Mouse (Mus musculus) left cerebral cortex, adult 9 months (tissue): Measurements from ENCODE around the gene Myh13.

Experiments used
- DNase-seq, 2 experiments: peaks; one replicate each; pipeline ENCODE4 v3.0.0; 2022; ENCODE audit warnings: low spot score in 2 of 2

The Myh13 gene

DNA sequence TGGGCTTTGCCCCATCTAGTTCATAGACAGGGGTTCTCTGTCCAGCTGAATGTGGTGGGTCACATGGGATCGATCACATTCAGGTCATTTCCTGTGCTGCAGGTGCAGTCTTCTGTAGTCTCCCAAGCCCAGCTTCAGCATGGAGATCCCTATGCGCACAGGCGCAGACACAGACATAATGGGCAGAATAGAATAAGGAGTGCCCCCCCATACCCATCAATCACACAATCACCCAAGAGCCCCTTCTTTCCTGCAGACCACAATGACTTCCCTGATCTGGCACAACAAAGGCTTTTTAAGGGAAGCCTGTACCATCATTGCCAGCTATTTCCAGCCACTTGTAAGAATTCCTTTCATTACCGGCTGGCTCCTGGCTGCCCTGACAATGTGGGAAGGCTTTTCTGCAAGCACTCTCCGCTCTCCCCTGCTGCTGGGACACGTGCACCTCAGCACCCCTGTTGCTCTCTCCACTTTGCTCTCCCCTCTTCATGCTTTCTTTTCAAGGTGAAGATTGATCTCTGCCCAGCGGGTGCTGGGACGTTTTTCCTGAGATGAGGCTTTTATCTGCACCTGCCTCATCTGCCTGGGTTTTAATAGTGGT is 65.5 kb downstream of the Myh13 start:
- DNase-seq = no peak

DNA sequence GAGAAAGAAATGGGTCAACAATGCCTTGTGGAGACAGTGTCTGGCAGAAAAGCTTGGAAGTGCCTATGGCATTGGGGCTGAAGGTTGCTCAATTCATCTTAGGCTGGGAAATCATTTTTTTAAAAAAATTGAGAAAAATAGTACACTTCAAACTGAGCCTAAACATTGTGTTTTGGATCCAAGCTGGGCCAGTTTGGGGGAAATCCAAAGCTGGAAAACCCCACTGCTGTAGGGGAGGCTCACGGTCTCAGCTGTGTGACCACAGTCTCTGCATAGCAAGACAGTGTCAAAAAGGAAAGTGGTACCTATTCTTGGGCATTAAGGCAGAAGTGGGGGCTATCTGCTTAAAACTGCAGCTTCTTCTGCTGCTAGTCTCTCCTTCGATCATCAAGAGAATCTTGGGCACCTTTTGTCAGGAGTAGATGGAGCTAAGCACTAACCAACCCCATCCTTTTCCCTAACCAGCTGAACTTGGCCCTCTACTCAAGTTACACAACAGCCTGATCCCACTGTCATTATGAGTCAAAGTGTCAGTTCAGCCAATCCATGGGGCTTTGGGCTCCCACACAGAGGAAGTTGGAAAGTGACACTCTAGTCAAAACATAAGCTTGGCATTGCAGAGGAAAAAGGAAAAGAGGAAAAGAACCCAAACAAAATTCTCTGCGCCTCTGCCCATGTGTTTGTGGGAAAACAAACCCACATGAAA is 69.4 kb downstream of the Myh13 start:
- DNase-seq = no peak

DNA sequence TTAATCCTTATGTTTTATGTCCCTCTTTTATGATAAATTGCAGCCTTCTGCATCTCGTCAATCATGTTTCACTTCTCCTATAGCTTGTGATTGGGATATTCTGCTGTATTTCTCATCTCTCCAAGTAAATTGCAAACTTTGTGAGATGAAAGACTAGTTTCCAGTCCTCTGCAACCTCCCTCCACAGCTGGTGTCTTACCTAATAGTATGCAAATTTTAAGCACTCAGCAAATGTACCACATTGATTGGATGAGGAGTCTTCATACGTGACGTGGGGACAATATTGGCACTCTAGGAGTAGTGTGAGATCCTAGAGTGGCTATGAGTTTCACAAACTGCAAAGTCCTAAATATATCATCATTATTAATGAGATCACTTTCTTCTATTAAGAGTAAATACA is 70.9 kb downstream of the Myh13 start:
- no peak for DNase-seq

DNA sequence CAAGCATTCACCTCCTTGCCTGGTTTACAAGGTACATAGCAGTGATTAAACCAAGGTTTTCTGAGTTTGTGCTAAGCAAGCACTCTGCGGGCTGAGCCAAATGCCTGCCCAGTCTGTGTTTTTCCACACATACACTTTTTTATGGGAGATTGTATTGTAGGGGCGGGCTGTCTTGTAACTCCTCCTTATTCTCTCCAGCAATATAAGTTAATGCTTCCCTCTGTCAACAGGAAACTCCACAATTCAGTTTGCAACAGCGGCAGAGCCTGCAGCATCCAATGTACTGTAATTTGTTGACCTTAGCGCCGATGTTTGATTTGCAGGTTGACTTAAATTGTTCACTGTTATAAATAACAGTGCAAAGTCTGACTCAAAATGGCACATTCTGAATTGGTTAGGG is 79.5 kb downstream of the Myh13 start:
- DNase-seq = no peak

DNA sequence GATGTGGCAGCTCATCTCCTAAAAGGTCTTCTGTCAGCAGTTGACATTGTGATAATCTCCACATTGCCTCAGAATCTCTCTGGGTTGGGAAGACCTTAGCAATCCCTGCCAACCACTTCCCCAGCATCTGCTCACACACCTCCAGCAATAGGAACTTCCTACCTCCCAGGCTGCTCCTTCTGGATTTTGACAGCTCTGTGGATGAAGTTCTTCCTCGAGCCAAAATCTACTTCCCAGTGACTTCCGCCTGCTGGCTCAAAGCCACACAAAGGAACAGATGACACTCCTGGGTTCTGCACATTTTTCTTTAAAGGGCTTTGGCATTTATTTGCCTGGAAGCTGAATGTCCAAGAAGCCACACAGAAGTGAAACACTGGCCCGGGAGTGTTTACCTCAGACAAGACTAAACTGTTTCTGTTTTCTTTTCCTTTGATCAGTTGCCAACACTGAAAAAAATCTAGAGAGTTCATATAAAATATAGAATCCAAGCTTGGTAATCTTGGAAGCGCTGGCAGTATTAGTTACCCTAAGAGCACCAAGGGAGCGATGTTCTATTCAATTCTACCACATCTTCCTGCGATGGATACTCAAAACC is 93.0 kb downstream of the Myh13 start:
- DNase-seq = peak in 1 of 2 experiments; percentile 45
